ENCODE assay signal across 26 mouse cellular contexts in genomic region chr12:85157797-85158460, GRCm38 (mm10). TPM values are rescaled to one million over a fixed set of nuclear protein-coding genes. Genes with fewer than 3 reads are reported as not detected.
"Had no signal": no experiment of that assay in that cellular context is flagged by ENCODE, and none has a peak within 500 bp of the region (broad histone marks: within the 10 kb centered on the region; RNA-seq: fewer than 3 reads in every experiment).

No protein-coding gene starts in this region.

- H3K27ac ChIP-seq: heart, embryonic 10.5 days; hindbrain, embryonic 10.5 days; hindbrain, embryonic 12.5 days; hindbrain, embryonic 14.5 days; intestine, embryonic 15.5 days; left cerebral cortex, adult 2 months; limb, embryonic 10.5 days; limb, embryonic 12.5 days; liver, embryonic 13.5 days; liver, embryonic 15.5 days had no signal

- H3K4me3 ChIP-seq: heart, embryonic 10.5 days; heart, embryonic 12.5 days; hindbrain, embryonic 10.5 days; hindbrain, embryonic 12.5 days; intestine, embryonic 15.5 days; left cerebral cortex, adult 2 months; limb, embryonic 10.5 days; limb, embryonic 12.5 days; liver, embryonic 13.5 days; liver, embryonic 15.5 days had no signal

- H3K9ac ChIP-seq: heart, embryonic 12.5 days; hindbrain, embryonic 12.5 days; hindbrain, embryonic 14.5 days; intestine, embryonic 15.5 days; limb, embryonic 12.5 days; liver, embryonic 13.5 days; liver, embryonic 15.5 days had no signal

- H3K4me2 ChIP-seq: heart, embryonic 12.5 days; hindbrain, embryonic 12.5 days; hindbrain, embryonic 14.5 days; intestine, embryonic 15.5 days; limb, embryonic 12.5 days; liver, embryonic 11.5 days; liver, embryonic 13.5 days; liver, embryonic 15.5 days had no signal

- H3K4me1 ChIP-seq: hindbrain, embryonic 10.5 days; hindbrain, embryonic 12.5 days; limb, embryonic 12.5 days had no signal

- H3K36me3 ChIP-seq: heart, embryonic 10.5 days; heart, embryonic 12.5 days; hindbrain, embryonic 10.5 days; hindbrain, embryonic 12.5 days; intestine, embryonic 15.5 days; limb, embryonic 10.5 days; limb, embryonic 12.5 days; liver, embryonic 13.5 days; liver, embryonic 15.5 days had no signal

- H3K27me3 ChIP-seq: heart, embryonic 12.5 days; hindbrain, embryonic 12.5 days; intestine, embryonic 15.5 days; liver, embryonic 15.5 days had no signal

- DNase-seq: gastrocnemius, postnatal 14 days; gastrocnemius, postnatal 36 days; heart, postnatal 10 days; heart, postnatal 4 days; kidney, adult 18-20 months; kidney, adult 8-10 months; kidney, postnatal 10 days; kidney, postnatal 25 days; kidney, postnatal 4 days; layer of hippocampus, adult 9-11 months; liver; liver, embryonic 13.5 days had no signal

- H3K9me3 ChIP-seq: heart, embryonic 10.5 days; hindbrain, embryonic 10.5 days; hindbrain, embryonic 12.5 days; intestine, embryonic 15.5 days; limb, embryonic 10.5 days; limb, embryonic 12.5 days; liver, embryonic 13.5 days; liver, embryonic 15.5 days had no signal

- ATAC-seq: hindbrain, embryonic 16.5 days; inflammation-experienced regulatory T-cells, adult 6 months had no signal

RNA-seq across cellular contexts. Expression of gene Rps6kl1, which starts 6.9 kb away (rescaled TPM):
- total RNA-seq: granulocyte monocyte progenitor cell, adult 5-6 weeks had no signal

RNA-seq across cellular contexts. Expression of gene Pgf, which starts 19.7 kb away (rescaled TPM):
- total RNA-seq: granulocyte monocyte progenitor cell, adult 5-6 weeks had no signal
- polyA plus RNA-seq: inflammation-experienced regulatory T-cells, adult 6 months had no signal
